Mouse (Mus musculus): Measurements from ENCODE around the gene Shb.
"Not testable (repeated sequence)": the region's sequence is repeated elsewhere in the genome, so short reads cannot be mapped to it uniquely, and the experiment has no call there.

DNA sequence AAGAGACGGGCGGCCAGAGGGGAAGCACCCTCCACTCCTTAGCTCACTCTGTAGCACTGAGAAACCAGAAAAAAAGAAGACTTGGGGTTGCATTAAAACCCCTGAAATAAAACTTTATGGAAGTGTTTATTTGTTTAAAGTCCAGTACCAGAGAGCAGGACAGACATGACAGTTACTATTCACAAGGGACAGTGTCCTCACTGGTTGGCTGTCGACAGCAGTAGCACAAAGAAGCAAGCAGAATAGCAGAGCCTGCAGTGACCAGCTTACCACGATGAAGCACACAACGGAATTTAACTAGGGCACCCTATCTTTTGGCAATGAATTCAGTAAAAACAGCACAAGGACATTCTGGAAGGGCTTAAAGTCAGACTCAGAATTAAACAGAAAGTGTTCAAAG lies 134.0 kb downstream of the Shb start:
- not testable (repeated sequence) for TF ChIP-seq REST (IDR thresholded peaks at IDR 0.05; ENCODE audit: insufficient read depth, insufficient read length); TCF12 (IDR thresholded peaks at IDR 0.05; ENCODE audit: insufficient read depth, poor library complexity, severe bottlenecking); MYOD1 (IDR thresholded peaks at IDR 0.05; ENCODE audit: control insufficient read depth in 1 of 3, insufficient read length in 2 of 3, low read depth in 2 of 3); MYOG (IDR thresholded peaks at IDR 0.05; ENCODE audit: control insufficient read depth in 1 of 3, insufficient read depth in 1 of 3, insufficient read length in 2 of 3, low read depth in 2 of 3); POLR2A (IDR thresholded peaks at IDR 0.05; ENCODE audit: insufficient read length, low read depth); MAX (IDR thresholded peaks at IDR 0.05; ENCODE audit: low read depth); E2F4 (IDR thresholded peaks at IDR 0.05; ENCODE audit: insufficient read depth); TCF3 (IDR thresholded peaks at IDR 0.05; ENCODE audit: insufficient read length, low read depth); USF1 (IDR thresholded peaks at IDR 0.05; ENCODE audit: low read depth); POLR2AphosphoS2 (IDR thresholded peaks at IDR 0.05; ENCODE audit: insufficient read length, low read depth); CEBPB (IDR thresholded peaks at IDR 0.05; ENCODE audit: insufficient read depth, poor library complexity, severe bottlenecking); SRF (IDR thresholded peaks at IDR 0.05; ENCODE audit: control insufficient read depth, insufficient read length, low read depth)

All from myocyte (in vitro differentiated cells).